Mouse (Mus musculus) embryonic fibroblast, embryonic 13.5 days (primary cell): ENCODE results near the gene Mylpf.

Experiments used
- CTCF ChIP-seq: IDR thresholded peaks from 2 replicates; pipeline ENCODE4 v1.5.1; 2011; ENCODE audit warnings: mild to moderate bottlenecking, control low read depth, low read length, moderate library complexity, borderline replicate concordance; ENCODE audit not compliant: insufficient read depth
- POLR2A ChIP-seq: IDR thresholded peaks from 2 replicates; pipeline ENCODE4 v1.6.1; 2011; ENCODE audit warnings: low read depth, mild to moderate bottlenecking, control low read depth, low read length, moderate library complexity

GRCm38 (mm10) chr7:127188305-127189276, 20.1 kb upstream of the Mylpf start:
- TF ChIP-seq POLR2A: no peak
- no peak for TF ChIP-seq CTCF
